Mouse (Mus musculus): ENCODE results near the gene Slc35b2.

DNA sequence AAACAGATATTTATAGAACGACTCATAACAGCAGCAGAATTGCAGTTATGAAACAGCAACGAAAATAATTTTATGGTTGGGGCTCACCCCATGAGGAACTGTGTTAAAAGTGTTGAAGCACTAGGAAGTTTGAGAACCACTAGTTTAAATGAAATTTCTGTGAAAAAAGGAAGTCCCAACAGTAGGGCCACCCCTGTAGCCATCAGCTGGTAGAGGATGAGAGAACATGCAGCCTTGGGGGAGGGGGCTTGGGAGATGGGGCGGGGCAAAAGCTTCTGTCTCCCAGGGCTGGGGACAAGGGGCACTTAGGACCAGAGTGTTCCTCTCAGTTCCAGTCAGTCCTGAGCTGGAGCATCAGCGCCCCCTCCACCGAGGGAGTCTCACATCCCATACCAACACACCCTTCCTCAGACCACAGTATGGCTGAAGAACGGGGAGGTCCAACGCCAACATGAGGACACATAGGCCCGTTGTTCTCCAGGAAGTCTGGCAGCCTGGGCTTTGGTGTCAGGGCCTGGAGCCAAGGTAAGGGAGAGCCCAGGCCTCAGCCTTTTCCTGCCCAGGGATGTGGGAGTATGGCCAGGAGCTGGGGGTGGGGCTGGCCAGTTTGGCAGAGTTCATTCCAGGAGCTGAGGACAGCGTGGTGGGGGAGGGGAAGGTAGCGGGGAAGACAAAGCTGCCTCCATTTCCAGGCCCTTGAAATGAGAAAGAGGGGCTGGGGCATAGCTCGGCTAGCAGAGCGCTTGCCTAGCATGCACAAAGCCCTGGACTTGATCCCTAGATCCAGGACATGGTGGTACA lies 20.6 kb downstream of the Slc35b2 start:
- no peak for TF ChIP-seq CTCF (conservative IDR thresholded peaks at IDR 0.05; ENCODE audit: low read length)
- TF ChIP-seq POU5F1 (IDR thresholded peaks at IDR 0.05; ENCODE audit: borderline replicate concordance, low read length), result no peak

Measured in E14TG2a.4 (cell line).